Mouse (Mus musculus) lung, adult 18-20 months (tissue): ENCODE results near the gene Klra5.
"Not testable (repeated sequence)": the region's sequence is repeated elsewhere in the genome, so short reads cannot be mapped to it uniquely, and the experiment has no call there.

Source experiments
- DNase-seq, 2 experiments: peaks; one replicate each; pipeline ENCODE4 v3.0.0; 2022; ENCODE audit warnings: mixed read lengths in 2 of 2

Gene Klra5

DNA sequence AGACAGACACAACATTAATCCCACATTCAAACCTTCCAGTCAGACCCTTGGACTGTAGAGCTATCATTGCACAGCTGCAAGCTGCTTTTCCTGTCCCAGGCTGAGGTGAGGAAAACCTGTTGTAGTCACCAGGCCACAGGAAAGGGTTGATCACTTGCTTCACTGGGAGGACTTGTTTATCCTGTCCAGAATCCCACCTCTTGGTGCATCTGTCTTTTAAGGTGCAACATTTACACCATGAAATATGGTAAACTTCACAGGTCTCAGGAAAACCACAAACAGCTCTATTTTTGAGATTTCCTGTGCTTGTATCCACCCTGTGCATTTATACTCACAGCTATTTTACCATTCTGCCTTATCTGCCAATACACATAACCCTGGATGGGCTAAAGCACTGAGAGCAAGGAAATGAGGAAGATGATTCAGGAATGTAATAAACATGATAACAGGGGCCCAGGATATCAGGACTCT lies at the start of gene Klra5:
Gene Klra5, minus strand, starts transcription at position 175 of the 471 bp plus-strand sequence.
- not testable (repeated sequence) for DNase-seq

DNA sequence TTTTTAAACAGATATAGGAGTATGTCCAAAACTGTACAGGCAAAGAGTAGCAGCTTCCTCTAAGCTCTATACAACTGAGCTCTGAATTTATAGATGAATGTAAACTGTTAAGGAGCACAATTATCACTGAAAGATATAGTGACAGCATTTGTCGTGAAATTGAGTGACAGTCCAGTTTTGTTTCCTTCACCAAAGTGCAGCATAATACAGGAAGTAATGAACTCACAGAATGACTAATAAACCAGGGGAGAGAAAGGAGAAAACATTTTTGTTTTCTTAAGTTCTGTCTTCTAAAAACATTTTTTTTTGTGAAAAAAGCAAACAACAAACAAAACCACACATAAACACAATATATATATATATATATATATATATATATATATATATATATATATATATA lies 454 bp downstream of the Klra5 start:
- DNase-seq = no peak

DNA sequence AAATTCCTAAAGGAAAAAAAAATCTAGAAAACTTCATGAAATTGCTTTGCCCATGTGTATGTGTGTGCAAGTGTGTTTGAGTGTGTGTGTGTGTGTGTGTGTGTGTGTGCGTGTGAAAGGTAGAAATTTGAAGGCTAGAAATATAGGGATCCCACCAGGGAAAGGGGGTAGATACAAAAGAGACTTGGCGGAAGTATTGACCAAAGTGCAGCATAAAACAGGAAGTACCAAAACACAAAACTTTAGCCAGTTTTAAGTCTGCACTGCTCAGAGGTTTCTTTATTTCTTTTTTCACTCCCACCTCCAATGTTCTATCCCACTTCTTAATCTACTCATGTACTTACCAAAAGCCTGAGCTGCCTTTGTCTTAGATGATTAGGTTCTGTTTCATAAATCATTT lies 34.9 kb downstream of the Klra5 start:
- no peak for DNase-seq

DNA sequence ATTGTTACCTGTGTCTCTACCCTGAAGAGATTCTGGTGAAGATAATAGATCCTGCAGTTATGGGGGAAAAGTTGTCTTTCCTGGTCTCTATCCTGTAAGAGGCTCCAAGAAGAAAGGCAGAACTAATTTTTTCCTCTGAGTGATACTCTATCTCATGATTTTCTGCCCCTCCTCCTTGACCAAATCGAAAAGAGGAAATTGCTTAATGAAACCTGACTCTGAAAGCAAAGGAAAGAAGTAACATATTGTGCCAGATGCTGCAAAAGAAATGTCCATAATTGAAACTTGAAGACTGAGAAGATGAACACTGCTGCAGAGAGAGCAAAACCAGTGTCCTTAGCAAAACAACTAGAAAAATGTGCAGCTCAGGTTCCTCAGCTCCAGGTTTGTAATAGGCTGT lies 40.9 kb downstream of the Klra5 start, which contains the start of gene Klra17:
Gene Klra17, minus strand, starts transcription at position 124 of the 400 bp plus-strand sequence.
- DNase-seq = no peak

DNA sequence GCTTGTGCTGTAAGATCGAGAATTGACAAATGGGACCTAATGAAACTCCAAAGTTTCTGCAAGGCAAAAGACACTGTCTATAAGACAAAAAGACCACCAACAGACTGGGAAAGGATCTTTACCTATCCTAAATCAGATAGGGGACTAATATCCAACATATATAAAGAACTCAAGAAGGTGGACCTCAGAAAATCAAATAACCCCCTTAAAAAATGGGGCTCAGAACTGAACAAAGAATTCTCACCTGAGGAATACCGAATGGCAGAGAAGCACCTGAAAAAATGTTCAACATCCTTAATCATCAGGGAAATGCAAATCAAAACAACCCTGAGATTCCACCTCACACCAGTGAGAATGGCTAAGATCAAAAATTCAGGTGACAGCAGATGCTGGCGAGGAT lies 55.1 kb downstream of the Klra5 start, which contains the start of gene Gm17631:
Gene Gm17631, plus strand, starts transcription at position 301 of the 400 bp plus-strand sequence.
- DNase-seq = not testable (repeated sequence)
